Mouse (Mus musculus): ENCODE measurements around the gene Megf6.

DNA sequence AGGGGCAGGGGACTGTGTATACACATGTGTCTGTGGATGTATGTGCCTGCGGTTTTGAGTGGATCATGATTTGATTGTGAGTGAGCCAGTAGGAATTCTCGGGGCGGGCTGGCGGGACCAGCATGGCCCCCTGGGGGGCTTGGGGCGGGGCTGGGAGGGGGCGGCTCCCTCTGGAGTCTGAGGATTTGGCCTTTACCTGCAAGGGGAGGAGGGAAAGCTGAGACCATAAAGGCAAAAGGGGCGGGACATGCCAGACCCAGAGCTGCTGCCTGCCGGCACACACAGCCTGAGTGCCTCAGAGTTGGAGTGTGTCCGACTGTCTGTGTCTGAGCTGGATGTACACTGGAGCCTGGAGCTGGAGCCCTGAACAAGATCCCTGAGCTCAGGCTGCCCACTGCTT is 66.8 kb downstream of the Megf6 start:
- no peak for TF ChIP-seq POLR2A (IDR thresholded peaks at IDR 0.05; ENCODE audit: extremely low read depth, insufficient read depth, low read length)
- no peak for TF ChIP-seq CTCF (IDR thresholded peaks at IDR 0.05; ENCODE audit: low read depth, low read length)

Data from liver, adult 2 months (tissue).